Mouse (Mus musculus): ENCODE measurements around the gene Dpp3.

Gene Dpp3

DNA sequence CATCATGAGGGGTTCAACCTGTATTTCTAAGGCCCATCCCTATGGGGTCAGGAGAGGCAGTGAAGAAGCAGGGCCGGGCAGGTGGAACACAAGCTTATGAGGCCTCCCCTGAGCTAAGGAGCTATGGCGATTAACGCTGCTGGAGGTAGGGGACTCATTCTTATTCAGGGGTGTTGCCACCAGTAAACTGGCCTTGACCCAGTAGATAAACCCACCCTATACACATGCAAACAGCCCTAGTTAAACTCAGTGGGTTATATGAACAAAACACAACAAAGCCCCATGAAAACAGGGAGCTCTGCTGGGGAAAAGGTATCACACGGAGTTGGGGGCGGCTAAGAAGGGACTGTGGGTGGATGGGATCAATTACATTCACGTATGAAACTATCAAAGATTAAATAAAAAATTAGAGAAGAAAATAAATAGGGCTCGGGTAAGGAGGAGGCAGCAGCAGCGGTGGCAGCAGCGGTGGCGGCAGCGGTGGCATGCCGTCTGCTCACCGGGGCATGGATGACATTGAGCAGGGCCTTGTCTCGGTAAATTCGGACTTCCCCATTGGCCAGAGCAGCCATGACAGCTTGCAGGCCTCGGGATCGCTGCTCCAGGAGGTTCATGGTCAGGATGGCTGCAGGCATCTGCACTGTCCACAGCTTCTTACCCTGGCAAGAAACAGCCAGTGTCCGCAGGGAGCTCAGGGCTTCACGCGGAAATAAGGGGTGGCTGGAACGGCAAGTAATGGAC lies 31.1 kb downstream of the Dpp3 start:
- 70% methylated on average over 21 of the region's 21 CpGs for WGBS

DNA sequence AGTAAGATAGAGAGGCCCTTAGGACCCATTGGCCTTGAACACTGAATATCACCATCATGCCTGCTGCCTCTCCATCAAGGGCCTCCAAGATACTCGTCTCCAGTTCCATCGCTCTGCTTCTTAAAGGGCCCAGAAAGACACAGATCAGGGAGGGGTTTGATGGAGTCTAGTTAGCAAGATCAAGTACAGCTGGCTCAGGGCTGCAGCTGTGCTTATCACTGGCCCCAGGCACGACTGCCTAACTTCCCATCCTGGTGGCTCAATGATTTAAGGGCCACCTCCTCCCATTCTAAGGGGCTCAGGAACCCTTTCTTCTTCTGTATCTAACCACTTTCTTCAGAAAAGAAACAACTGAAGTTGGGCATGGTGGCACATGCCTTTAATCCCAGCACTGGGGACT lies 36.3 kb downstream of the Dpp3 start:
- 84% methylated on average over 3 of the region's 3 CpGs for WGBS

DNA sequence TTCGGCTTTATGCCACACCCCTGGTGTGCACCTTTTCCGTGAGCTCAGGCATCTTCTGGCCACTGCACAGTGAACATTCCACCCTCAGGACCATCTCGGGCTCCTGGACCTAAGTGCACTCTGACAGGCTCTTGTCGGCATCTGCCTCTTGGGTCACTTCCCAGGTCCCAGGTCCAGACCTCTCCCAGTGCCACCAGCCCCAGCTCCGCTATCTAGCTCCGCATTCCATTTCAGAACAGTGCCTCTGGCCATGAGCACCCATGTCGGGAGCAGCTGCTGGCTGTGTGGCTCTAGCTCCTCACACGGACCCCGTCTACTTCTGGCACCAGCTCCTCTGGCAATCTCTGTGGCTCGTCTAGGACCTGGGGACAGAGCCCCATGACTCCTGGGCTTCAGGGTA lies 38.3 kb downstream of the Dpp3 start:
- WGBS, result 88% methylated on average over 10 of the region's 10 CpGs

DNA sequence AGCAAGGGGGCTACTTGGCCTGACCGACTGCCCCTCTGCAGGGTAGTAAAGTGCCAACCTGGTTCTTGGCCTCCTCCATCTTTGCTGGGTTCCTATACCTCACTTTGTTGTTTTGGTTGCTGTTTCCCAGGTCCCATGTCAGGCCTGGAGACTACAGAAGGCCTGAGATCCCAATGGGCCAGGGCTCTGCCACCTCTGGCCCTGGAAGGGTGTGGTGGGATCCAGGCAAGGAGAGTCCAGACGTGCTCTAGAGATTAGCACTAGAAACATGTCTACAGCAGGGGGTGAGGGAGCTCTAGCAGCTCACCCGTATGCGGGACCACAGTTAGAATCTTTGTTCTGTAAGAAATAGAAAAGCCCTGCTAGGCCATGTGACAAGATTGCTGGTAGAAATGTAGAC lies 44.1 kb downstream of the Dpp3 start:
- 84% methylated on average over 4 of the region's 4 CpGs for WGBS

DNA sequence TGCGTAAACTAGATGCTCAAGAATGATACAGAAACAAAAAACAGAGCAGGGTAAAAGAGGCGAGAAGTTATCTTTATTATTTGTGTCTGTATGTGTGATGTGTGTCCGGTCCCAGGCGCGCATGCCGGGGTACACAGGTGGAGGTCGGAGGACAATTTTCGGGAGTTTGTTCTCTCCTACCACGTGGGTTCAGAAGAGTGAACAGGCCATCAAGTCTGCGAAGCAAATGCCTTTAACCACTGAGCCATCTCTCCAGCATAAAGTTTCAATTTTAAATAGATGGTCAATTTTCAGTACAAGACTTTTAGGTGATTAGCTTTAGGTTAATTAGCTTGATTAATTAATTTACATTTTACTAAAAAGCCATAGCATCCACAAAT lies 48.8 kb downstream of the Dpp3 start:
- 62% methylated on average over 10 of the region's 10 CpGs for WGBS

DNA sequence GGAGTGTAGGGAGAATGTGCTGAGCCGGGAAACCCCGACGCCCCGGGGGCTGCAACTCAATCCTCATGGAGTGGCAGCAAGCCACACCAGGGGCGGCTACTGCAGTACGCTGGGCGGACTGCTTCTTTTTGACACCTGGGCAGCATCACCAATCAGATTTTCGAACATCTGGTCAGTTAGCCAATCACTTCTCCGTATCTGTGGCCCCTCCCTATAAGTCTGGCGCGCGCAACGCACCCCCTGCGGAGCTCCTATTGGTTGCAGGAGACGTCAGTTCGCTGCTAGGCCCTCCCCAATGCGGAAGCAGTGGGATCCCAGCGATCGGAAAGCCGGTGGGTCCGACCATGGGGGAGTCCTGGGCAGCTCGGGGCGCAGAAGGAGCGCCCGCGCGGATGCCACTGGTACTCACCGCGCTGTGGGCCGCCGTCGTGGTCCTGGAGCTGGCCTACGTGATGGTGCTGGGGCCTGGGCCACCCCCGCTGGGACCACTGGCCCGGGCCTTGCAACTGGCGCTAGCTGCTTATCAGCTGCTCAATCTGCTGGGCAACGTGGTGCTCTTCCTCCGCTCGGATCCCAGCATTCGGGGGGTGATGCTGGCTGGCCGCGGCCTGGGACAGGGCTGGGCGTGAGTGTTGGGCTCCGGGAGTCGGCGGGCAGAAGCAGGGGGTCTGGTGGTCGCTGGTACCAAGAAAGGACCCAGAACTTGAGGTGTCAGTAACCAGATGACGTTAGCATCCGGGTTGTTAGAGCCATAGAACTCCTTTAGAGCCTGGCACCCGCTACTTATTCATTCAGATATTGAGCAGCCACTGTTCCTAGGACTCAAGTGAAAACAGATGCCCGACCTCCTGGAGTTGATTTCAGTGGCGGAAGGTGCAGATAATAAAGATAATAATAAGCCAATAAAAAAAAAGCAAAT lies 49.4 kb downstream of the Dpp3 start, which contains the start of gene Zdhhc24:
Zdhhc24 (plus strand) TSS at position 264 of the 919 bp plus-strand sequence.
- 1% methylated on average over 52 of the region's 52 CpGs for WGBS

DNA sequence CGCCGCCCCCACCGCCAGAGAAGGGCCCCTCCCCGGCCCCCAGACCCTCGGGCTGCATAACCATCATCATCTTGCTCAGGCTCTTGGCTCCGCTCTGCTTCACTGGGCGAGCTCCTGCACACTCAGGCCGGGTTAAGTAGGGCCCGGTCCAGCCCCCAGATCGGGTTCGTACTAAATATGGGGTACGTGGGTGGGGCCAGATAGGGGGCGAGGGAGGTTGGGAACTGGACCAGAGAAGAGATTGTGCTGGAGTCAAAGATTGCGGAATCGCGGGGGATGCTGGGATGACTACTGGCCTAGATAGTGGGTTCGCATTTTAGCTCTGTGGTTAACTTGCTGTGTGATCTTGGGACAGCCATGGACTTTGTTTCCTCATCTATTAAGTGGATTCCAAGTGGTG lies 50.3 kb downstream of the Dpp3 start, which contains the start of gene Actn3:
Actn3 (minus strand) TSS at position 125 of the 400 bp plus-strand sequence.
- 9% methylated on average over 17 of the region's 17 CpGs for WGBS

DNA sequence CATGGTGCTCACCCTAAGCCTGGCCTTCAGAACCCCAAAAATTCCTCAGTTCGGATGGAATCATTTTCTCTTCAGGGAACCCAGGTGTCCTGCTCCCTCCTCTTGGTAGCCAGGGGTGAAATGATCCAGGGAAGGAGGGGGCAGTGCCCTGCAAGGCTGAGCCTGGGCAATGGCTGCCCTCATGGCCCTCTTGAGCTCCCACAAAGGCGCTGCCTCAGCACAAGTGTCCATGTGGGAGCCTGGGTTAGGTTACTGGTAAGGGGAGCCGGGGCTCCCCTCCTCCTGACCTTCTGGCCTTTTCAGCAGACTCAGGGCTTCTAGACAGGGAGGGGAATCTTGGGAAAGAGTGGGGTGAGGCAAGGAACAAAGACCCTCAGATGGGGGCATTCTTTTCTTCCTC lies 51.3 kb downstream of the Dpp3 start:
- 70% methylated on average over 3 of the region's 3 CpGs for WGBS

DNA sequence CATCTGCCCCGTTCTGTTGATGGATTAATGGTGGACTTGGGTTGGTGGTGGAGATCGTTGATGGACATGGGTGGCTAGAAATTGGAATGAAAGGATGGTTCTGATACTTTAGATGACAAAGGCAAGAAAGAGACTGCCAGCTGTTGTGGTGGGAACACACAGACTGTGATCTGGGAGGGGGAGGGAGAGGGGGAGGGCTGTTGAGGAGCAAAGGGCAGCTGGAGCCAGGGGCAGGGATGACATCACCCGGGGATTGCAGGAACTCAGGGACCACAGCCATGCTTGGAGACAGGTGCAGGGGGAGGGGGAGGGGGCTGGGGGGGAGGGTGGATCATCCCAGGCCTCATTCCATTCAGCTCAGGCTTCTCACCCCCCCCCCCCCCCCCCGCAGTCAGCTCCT lies 51.8 kb downstream of the Dpp3 start:
- WGBS, result 71% methylated on average over 4 of the region's 4 CpGs

DNA sequence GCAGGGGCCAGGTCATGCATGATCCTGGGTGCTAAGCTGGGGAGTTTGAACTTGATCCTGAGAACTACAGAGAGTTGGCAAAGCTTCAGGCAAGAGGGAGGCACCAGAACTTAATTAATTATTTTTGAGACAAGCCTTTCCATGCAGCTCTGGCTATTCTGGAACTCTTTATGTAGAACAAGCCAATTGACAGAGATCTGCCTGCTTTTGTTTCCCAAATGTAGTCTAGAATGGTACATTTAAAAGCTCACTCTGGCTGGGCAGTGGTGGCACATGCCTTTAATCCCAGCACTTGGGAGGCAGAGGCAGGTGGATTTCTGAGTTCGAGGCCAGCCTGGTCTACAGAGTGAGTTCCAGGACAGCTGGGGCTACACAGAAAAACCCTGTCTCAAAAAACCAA lies 53.5 kb downstream of the Dpp3 start:
- 74% methylated on average over 1 of the region's 1 CpGs for WGBS

DNA sequence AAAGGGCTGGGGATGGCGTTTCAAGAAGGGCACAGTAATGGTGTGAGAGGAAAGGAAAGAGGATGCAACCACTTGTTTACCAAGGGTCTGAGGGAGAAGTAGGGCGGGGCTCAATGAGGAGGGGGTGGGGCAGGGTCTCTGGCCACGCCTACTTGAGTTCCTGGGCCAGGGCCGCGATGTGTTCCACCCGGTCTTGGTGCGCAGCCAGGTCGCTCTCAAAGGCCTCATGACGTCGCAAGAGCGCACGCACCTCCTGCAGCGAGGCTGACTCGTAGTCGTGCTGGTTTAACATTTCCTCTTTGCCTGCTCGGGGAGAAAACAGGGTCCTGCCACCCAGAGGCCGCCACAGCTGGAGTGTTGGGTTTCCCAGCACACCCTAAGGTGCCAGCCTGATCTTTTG lies 62.9 kb downstream of the Dpp3 start:
- WGBS, result 21% methylated on average over 17 of the region's 17 CpGs

DNA sequence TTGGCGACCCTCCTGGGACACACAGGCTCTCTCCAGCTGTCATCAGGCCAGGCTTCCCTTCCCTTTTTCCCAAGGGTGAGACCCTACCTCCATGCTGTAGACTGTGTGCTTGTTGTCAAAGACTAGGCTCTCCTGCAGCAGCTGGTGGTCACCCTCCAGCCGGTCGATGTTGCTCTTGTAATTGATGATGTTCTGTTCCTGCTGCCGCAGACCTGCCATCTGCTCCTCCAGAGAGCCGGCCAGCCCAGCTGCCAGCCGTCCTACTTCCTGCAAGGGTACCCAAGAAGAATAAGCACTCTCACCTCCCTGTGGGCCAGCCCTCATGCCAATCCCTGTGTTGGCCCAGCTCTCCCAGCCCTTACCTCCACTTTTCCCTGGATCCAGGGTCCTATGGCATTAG lies 65.0 kb downstream of the Dpp3 start:
- 74% methylated on average over 6 of the region's 6 CpGs for WGBS

DNA sequence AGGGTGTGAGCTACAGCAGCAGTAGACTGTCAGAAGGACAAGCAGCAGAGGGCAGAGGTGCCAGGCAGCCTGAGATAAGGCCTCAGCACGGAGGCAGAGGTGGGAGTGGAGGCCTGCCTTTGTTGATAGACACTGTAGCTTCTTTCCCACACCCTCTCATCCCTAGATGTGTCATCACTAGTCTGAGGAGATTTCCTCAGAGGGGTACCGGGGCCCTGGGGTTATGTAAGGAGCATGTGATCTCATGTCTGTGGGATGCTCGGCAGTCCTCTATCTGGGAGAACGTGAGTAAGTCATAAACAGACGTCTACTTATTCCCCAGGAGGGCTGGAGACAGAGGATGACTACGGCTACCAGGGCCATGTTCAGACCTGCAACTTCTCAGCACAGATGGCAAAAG lies 69.0 kb downstream of the Dpp3 start:
- WGBS, result 51% methylated on average over 6 of the region's 6 CpGs

All from cerebral cortex, adult 2 months (tissue).